ENCODE assay signal across 8 mouse cellular contexts in the genomic region with DNA sequence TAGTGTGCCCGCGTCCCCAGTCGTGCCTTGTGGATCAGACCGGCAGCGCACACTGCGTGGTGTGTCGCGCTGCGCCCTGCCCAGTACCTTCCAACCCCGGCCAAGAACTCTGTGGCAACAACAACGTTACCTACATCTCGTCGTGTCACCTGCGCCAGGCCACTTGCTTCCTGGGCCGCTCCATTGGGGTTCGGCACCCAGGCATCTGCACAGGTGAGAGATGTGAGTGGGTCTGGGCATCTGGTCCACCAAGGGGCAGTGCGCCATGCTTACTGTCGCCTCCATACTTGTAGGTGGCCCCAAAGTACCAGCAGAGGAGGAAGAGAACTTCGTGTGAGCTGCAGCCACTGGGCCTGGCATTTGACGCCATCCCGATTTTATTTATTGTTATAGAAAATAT. TPM values are rescaled to one million over a fixed set of nuclear protein-coding genes. Genes with fewer than 3 reads are reported as not detected.
DNase-seq lines count a peak whose midpoint lies in the region; ATAC-seq and TF ChIP-seq lines count a peak whose summit lies in the region.

No protein-coding gene starts in this region.

- no peaks in the 10 kb centered on the region for H3K9me3 ChIP-seq in megakaryocyte, embryonic 14.5 days
- no peaks in the 10 kb centered on the region for H3K9me3 ChIP-seq in limb, embryonic 13.5 days

- H3K27ac ChIP-seq in limb, embryonic 13.5 days = no peak overlapping the region
- peak overlapping the region; percentile 26; the same call in 1 of the 2 replicates for H3K27ac ChIP-seq in small intestine, adult 2 months (ENCODE audit: insufficient read depth, low read depth, low read length)

- TF ChIP-seq POLR2A in small intestine, adult 2 months (IDR thresholded peaks at IDR 0.05; ENCODE audit: low read depth, low read length) = no peak

- H3K4me1 ChIP-seq in megakaryocyte, embryonic 14.5 days = peaks cover 62% of the 10 kb centered on the region
- H3K4me1 ChIP-seq in limb, embryonic 13.5 days = peaks cover 44% of the 10 kb centered on the region
- H3K4me1 ChIP-seq in small intestine, adult 2 months (ENCODE audit: control insufficient read depth, insufficient read depth, insufficient read length, low read length) = peaks cover 17% of the 10 kb centered on the region

- peak overlapping the region; percentile 94 for H3K4me3 ChIP-seq in megakaryocyte, embryonic 14.5 days (replicated peaks)
- peak overlapping the region; percentile 44 for H3K4me3 ChIP-seq in limb, embryonic 13.5 days
- peak overlapping the region; percentile 58 for H3K4me3 ChIP-seq in small intestine, adult 2 months (ENCODE audit: low read depth, low read length)

- no peak; the same call in 1 of the 2 replicates for ATAC-seq in megakaryocyte, adult 5-6 weeks (ENCODE audit: poor library complexity, severe bottlenecking)
- no peak for ATAC-seq in limb, embryonic 13.5 days (ENCODE audit: low FRiP score, low read depth)

- no peak for TF ChIP-seq CTCF in small intestine, adult 2 months (IDR thresholded peaks at IDR 0.05; ENCODE audit: extremely low read depth, insufficient read length, insufficient replicate concordance, low read depth, low read length)

- H3K4me2 ChIP-seq in limb, embryonic 13.5 days (replicated peaks) = peak overlapping the region; percentile 77

- DNase-seq in cerebellum, adult 9-10 months = peak; percentile 66
- DNase-seq in cerebellum, adult 9-11 months = no peak
- no peak for DNase-seq in urinary bladder, postnatal 36 days (ENCODE audit: low spot score in 2 of 2)
- no peak for DNase-seq in T-cell, adult 2 months (ENCODE audit: low spot score)

- H3K27me3 ChIP-seq in megakaryocyte, embryonic 14.5 days (replicated peaks) = peaks cover 52% of the 10 kb centered on the region
- H3K27me3 ChIP-seq in limb, embryonic 13.5 days = peaks cover 66% of the 10 kb centered on the region
- no peaks in the 10 kb centered on the region for H3K27me3 ChIP-seq in small intestine, adult 2 months (ENCODE audit: control insufficient read depth, insufficient read depth, low read length)

- 26% methylated on average over 21 of the region's 21 CpGs for WGBS in limb, embryonic 13.5 days
- WGBS in small intestine, adult 2 months = 25% methylated on average over 21 of the region's 21 CpGs

- H3K9ac ChIP-seq in limb, embryonic 13.5 days = no peak overlapping the region

- no peaks in the 10 kb centered on the region for H3K36me3 ChIP-seq in megakaryocyte, embryonic 14.5 days (replicated peaks; ENCODE audit: low read length)
- no peaks in the 10 kb centered on the region for H3K36me3 ChIP-seq in limb, embryonic 13.5 days
- H3K36me3 ChIP-seq in small intestine, adult 2 months (ENCODE audit: control insufficient read depth, insufficient read depth, low read length) = no peaks in the 10 kb centered on the region

RNA-seq across cellular contexts. Expression of a gene that starts 4.1 kb away (rescaled TPM):
- polyA plus RNA-seq in megakaryocyte, embryonic 14.5 days (2012; ENCODE audit: insufficient read depth, low replicate concordance) = 1.6 TPM in 1 of 2 replicates, not detected in the other
- total RNA-seq in megakaryocyte, adult 5-6 weeks (2015) = 3.9 and 5.3 TPM in 2 replicates
- total RNA-seq in megakaryocyte, adult 5-6 weeks (2017) = 1.7 and 2.7 TPM in 2 replicates
- polyA plus RNA-seq in limb, embryonic 13.5 days (2015; fragmentation: Nextera tagmentation; extraction: Ambion mirVana) = 7.0 and 7.8 TPM in 2 replicates
- polyA plus RNA-seq in small intestine, adult 2 months (2012; rRNA removed) = 16.0 and 19.6 TPM in 2 replicates

RNA-seq across cellular contexts. Expression of a gene that starts 9.6 kb away (rescaled TPM):
- polyA plus RNA-seq in megakaryocyte, embryonic 14.5 days (2012; ENCODE audit: insufficient read depth, low replicate concordance) = 0.70 TPM in 1 of 2 replicates, not detected in the other
- total RNA-seq in megakaryocyte, adult 5-6 weeks (2015) = 2.7 and 5.6 TPM in 2 replicates
- 1.2 and 1.8 TPM in 2 replicates for total RNA-seq in megakaryocyte, adult 5-6 weeks (2017)
- polyA plus RNA-seq in limb, embryonic 13.5 days (2015; fragmentation: Nextera tagmentation; extraction: Ambion mirVana) = 0.11 TPM in 1 of 2 replicates, not detected in the other
- 0.24 and 0.67 TPM in 2 replicates for polyA plus RNA-seq in small intestine, adult 2 months (2012; rRNA removed)

RNA-seq across cellular contexts. Expression of a gene that starts 12.2 kb away (rescaled TPM):
- polyA plus RNA-seq in megakaryocyte, embryonic 14.5 days (2012; ENCODE audit: insufficient read depth, low replicate concordance) = 39.0 and 54.6 TPM in 2 replicates
- 39.3 and 42.2 TPM in 2 replicates for total RNA-seq in megakaryocyte, adult 5-6 weeks (2015)
- total RNA-seq in megakaryocyte, adult 5-6 weeks (2017) = 30.2 and 35.5 TPM in 2 replicates
- 101 TPM in 2 replicates for polyA plus RNA-seq in limb, embryonic 13.5 days (2015; fragmentation: Nextera tagmentation; extraction: Ambion mirVana)
- polyA plus RNA-seq in small intestine, adult 2 months (2012; rRNA removed) = 13.0 and 24.0 TPM in 2 replicates

RNA-seq across cellular contexts. Expression of a gene that starts 14.4 kb away (rescaled TPM):
- polyA plus RNA-seq in megakaryocyte, embryonic 14.5 days (2012; ENCODE audit: insufficient read depth, low replicate concordance) = 302 and 542 TPM in 2 replicates
- total RNA-seq in megakaryocyte, adult 5-6 weeks (2015) = 30.4 and 34.0 TPM in 2 replicates
- total RNA-seq in megakaryocyte, adult 5-6 weeks (2017) = 12.5 and 13.0 TPM in 2 replicates
- 93.0 and 95.4 TPM in 2 replicates for polyA plus RNA-seq in limb, embryonic 13.5 days (2015; fragmentation: Nextera tagmentation; extraction: Ambion mirVana)
- 130 and 222 TPM in 2 replicates for polyA plus RNA-seq in small intestine, adult 2 months (2012; rRNA removed)

RNA-seq across cellular contexts. Expression of a gene that starts 26.3 kb away (rescaled TPM):
- not detected in 2 replicates for polyA plus RNA-seq in megakaryocyte, embryonic 14.5 days (2012; ENCODE audit: insufficient read depth, low replicate concordance)
- not detected in 2 replicates for total RNA-seq in megakaryocyte, adult 5-6 weeks (2015)
- total RNA-seq in megakaryocyte, adult 5-6 weeks (2017) = not detected in 2 replicates
- 0.34 and 0.47 TPM in 2 replicates for polyA plus RNA-seq in limb, embryonic 13.5 days (2015; fragmentation: Nextera tagmentation; extraction: Ambion mirVana)
- not detected in 2 replicates for polyA plus RNA-seq in small intestine, adult 2 months (2012; rRNA removed)

Comparison
In these comparisons a context has a peak if more than half of its experiments do, and no peak if none do; other contexts are left out.
1. H3K4me3 ChIP-seq: peak in every context shown above with its lines; median percentile 94 in megakaryocyte, embryonic 14.5 days; 58 in small intestine, adult 2 months; 44 in limb, embryonic 13.5 days.